In genomic region chr9:106450661-106451060, GRCm38 (mm10) we compare ENCODE assay signal across 8 mouse cellular contexts. TPM values are rescaled to one million over a fixed set of nuclear protein-coding genes. Genes with fewer than 3 reads are reported as not detected.
A peak's percentile ranks its signal among the peaks of the same experiment; 100 is the strongest.
DNase-seq lines count a peak whose midpoint lies in the region.

No protein-coding gene starts in this region.

- intact Hi-C loops in gastrocnemius, postnatal 14 days (cut with DNase I; ENCODE audit: low total_unique reads), result no loop called here

- DNase-seq in cerebellum, adult 18-20 months, result peak; percentile 69 to 72
- DNase-seq in cerebellum, adult 11 months, result no peak
- peak; percentile 82 for DNase-seq in adrenal gland, adult 2 months
- peak; percentile 62 for DNase-seq in gastrocnemius, postnatal 14 days
- DNase-seq in kidney, postnatal 25 days, result peak; percentile 93
- DNase-seq in lung, postnatal 4 days, result peak; percentile 62 to 71
- no peak for DNase-seq in thymus, postnatal 4 days
- DNase-seq in thymus, postnatal 14 days, result no peak

RNA-seq across cellular contexts. Expression of gene Pcbp4, which starts 2.4 kb away (rescaled TPM):
- total RNA-seq in adrenal gland, adult 2 months (2021), result 10 to 100 TPM; 17.5 to 28.6 TPM
- polyA plus RNA-seq in adrenal gland, adult 2 months (2012; rRNA removed), result 56.4 and 90.6 TPM in 2 replicates
- 10 to 100 TPM; 47.6 to 48.7 TPM for total RNA-seq in gastrocnemius, postnatal 14 days (2021)

RNA-seq across cellular contexts. Expression of gene Abhd14a, which starts 3.2 kb away (rescaled TPM):
- total RNA-seq in adrenal gland, adult 2 months (2021), result 10 to 100 TPM; 18.8 to 25.9 TPM
- 29.0 and 33.9 TPM in 2 replicates for polyA plus RNA-seq in adrenal gland, adult 2 months (2012; rRNA removed)
- total RNA-seq in gastrocnemius, postnatal 14 days (2021), result 10 to 100 TPM; 13.3 to 16.0 TPM

RNA-seq across cellular contexts. Expression of gene Abhd14b, which starts 3.4 kb away (rescaled TPM):
- 10 to 100 TPM; 32.6 to 46.6 TPM for total RNA-seq in adrenal gland, adult 2 months (2021)
- 144 and 175 TPM in 2 replicates for polyA plus RNA-seq in adrenal gland, adult 2 months (2012; rRNA removed)
- 1 to 10 TPM; 4.6 to 6.5 TPM for total RNA-seq in gastrocnemius, postnatal 14 days (2021)

RNA-seq across cellular contexts. Expression of gene Acy1, which starts 12.5 kb away (rescaled TPM):
- 10 to 100 TPM; 12.2 to 16.9 TPM for total RNA-seq in adrenal gland, adult 2 months (2021)
- 11.0 and 14.8 TPM in 2 replicates for polyA plus RNA-seq in adrenal gland, adult 2 months (2012; rRNA removed)
- 10 to 100 TPM in 1 of 2 experiments, 1 to 10 TPM in 1; 8.4 to 10.9 TPM for total RNA-seq in gastrocnemius, postnatal 14 days (2021)

RNA-seq across cellular contexts. Expression of gene Gpr62, which starts 15.1 kb away (rescaled TPM):
- under 1 TPM; 0.17 TPM for total RNA-seq in adrenal gland, adult 2 months (2021)
- polyA plus RNA-seq in adrenal gland, adult 2 months (2012; rRNA removed), result 0.95 and 0.99 TPM in 2 replicates
- under 1 TPM; 0.16 to 0.33 TPM for total RNA-seq in gastrocnemius, postnatal 14 days (2021)

Comparison
In these comparisons a context has a peak if more than half of its experiments do, and no peak if none do; other contexts are left out.
1. DNase-seq: peak in cerebellum, adult 18-20 months (2 of 2), adrenal gland, adult 2 months (single experiment), gastrocnemius, postnatal 14 days (single experiment), kidney, postnatal 25 days (2 of 2) and lung, postnatal 4 days (2 of 2); none in cerebellum, adult 11 months (single experiment), thymus, postnatal 4 days (single experiment) and thymus, postnatal 14 days (single experiment).
2. RNA of gene Abhd14b, which starts 3.4 kb away (total RNA-seq): 32.6 to 46.6 TPM in adrenal gland, adult 2 months; 4.6 to 6.5 TPM in gastrocnemius, postnatal 14 days; every median in the first group is over 4 times any median in the second.